Mouse (Mus musculus) liver, embryonic 11.5 days (tissue): ENCODE measurements at regions not wholly inside any gene's neighbourhood (a gene's known extent, or its start where the extent isn't known, plus 50 kb on each side); places are given as distances from the start of the nearest gene placed in this dataset.

Experiments
- ATAC-seq: fragments of 200-750 bp; cut with Nextera tagmentation; replicated peaks from 2 replicates; pipeline ENCODE4 v1.8.0; 2017; ENCODE audit warnings: moderate number of reproducible peaks, mild to moderate bottlenecking, moderate TSS enrichment, moderate library complexity; ENCODE audit not compliant: low FRiP score
- DNase-seq: peaks from one replicate; pipeline ENCODE4 v3.0.0-alpha.2; 2017; ENCODE audit warnings: low spot score
- H3K27ac ChIP-seq: fragments of 300-500 bp; sonication (generic); 2 replicates; pipeline ENCODE4 v1.5.1; 2014; ENCODE audit warnings: mild to moderate bottlenecking, low read depth, low read length, control low read depth
- H3K27me3 ChIP-seq: fragments of 300-500 bp; sonication (generic); replicated peaks from 2 replicates; pipeline ENCODE4 v1.6.1; 2014; ENCODE audit warnings: low read length, mixed read lengths; ENCODE audit not compliant: control insufficient read depth, insufficient read depth
- H3K36me3 ChIP-seq: fragments of 300-500 bp; sonication (generic); 2 replicates; pipeline ENCODE4 v1.6.1; 2014; ENCODE audit warnings: mild to moderate bottlenecking, low read length, moderate library complexity, mixed read lengths; ENCODE audit not compliant: control insufficient read depth, insufficient read depth
- H3K4me1 ChIP-seq: fragments of 300-500 bp; sonication (generic); replicated peaks from 2 replicates; pipeline ENCODE4 v1.6.1; 2014; ENCODE audit warnings: low read length, mixed read lengths; ENCODE audit not compliant: control insufficient read depth, insufficient read depth
- H3K4me2 ChIP-seq: fragments of 300-500 bp; sonication (generic); 2 replicates; pipeline ENCODE4 v1.6.1; 2014; ENCODE audit warnings: mild to moderate bottlenecking, control low read depth, moderate library complexity
- H3K4me3 ChIP-seq: fragments of 300-500 bp; sonication (generic); 2 replicates; pipeline ENCODE4 v1.5.1; 2014; ENCODE audit warnings: low read depth, low read length, control low read depth
- H3K9ac ChIP-seq: fragments of 300-500 bp; sonication (generic); 2 replicates; pipeline ENCODE4 v1.6.1; 2014; ENCODE audit warnings: low read depth, low read length, control low read depth
- H3K9me3 ChIP-seq: fragments of 300-500 bp; sonication (generic); 2 replicates; pipeline ENCODE4 v1.6.1; 2016; ENCODE audit warnings: low read length, inconsistent platforms, mixed read lengths; ENCODE audit not compliant: control insufficient read depth
- WGBS: fragments of 180-500 bp; shearing (Covaris S2); extraction: QIAGEN DNeasy Blood & Tissue Kit; methylation state at CpG from one replicate; pipeline ENCODE4 v1.1.7; 2014; 5-methylcytosine and 5-hydroxymethylcytosine counted together

DNA sequence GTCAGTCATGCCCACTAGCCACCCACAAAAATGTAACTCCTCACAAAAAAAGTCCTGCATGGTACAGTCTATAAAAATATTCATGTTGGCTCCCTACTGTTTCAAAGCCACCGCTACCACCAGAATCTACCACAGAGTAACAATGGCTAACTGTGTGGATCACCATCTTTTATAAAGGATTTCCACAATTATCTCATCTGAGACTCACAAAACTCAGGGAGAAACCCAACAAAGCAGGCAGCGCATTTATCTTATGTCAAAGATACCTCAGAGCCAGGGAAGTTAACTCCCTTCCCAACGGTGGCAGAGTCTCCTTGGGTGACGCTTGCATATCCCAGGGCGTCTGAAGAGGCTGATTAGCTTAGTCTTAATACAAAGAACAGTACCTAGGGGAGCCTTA is 172.5 kb downstream of the Setd4 start:
- WGBS = 74% methylated on average over 5 of the region's 5 CpGs
- Histone ChIP-seq H3K27ac (no peak overlapping the region), H3K9ac (no peak overlapping the region), H3K27me3 (peaks cover 2% of the 10 kb centered on the region; the same call in 1 of the 2 replicates), H3K4me1 (no peaks in the 10 kb centered on the region), H3K4me2 (no peak overlapping the region), H3K9me3 (no peaks in the 10 kb centered on the region), H3K4me3 (no peak overlapping the region), H3K36me3 (no peaks in the 10 kb centered on the region)
- DNase-seq (no peak), ATAC-seq (no peak)

DNA sequence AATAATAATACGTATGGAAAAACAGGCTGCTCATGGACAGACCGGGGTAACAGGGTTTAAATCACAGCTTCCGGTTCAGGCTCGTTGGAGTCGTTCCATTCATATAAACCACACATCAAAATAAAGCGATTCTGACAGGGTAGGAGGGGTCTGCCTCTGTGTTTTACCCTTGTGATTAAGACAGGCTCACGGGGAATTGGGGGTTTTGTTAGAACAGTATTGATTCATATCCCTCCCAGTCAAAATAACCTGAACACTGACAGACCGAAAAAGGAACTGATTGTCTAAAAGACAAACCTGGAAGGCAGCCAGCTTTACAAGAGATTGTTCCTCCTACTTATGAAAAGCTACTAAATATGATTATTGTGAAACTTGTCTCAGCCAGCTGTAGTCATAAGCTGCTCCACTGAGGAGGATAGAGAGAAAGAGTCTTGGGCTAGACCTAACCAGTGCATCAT is 174.5 kb downstream of the Setd4 start:
- Histone ChIP-seq H3K27me3 (no peaks in the 10 kb centered on the region; the same call in 1 of the 2 replicates), H3K4me3 (no peak overlapping the region), H3K27ac (no peak overlapping the region), H3K9me3 (no peaks in the 10 kb centered on the region), H3K36me3 (no peaks in the 10 kb centered on the region), H3K4me2 (no peak overlapping the region), H3K4me1 (no peaks in the 10 kb centered on the region), H3K9ac (no peak overlapping the region)
- ATAC-seq = no peak
- 76% methylated on average over 8 of the region's 8 CpGs for WGBS
- DNase-seq = no peak

DNA sequence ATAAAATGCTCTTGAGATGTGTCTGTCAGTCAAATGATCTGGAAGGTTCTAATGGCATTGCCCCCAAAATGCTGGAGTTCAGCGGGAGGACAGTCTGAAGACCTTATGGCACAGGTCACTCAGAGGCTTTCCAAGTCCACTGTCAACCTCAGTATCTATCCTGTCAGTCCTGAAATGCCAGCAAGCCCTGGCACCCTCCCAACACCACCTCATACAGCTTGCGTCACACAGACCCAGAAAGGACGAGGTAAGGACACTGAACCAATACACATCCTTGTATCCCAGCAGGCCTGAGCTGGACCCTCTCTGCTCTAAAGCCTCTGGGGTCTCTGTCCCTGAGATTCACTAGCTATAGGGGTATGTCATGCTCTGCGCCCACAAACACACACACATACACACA is 176.6 kb downstream of the Setd4 start:
- WGBS = 82% methylated on average over 4 of the region's 4 CpGs
- no peak for ATAC-seq
- no peak overlapping the region for H3K4me3 ChIP-seq
- H3K27me3 ChIP-seq = no peaks in the 10 kb centered on the region; the same call in none of the 2 replicates
- no peak overlapping the region for H3K4me2 ChIP-seq
- DNase-seq = no peak
- no peak overlapping the region for H3K27ac ChIP-seq
- no peaks in the 10 kb centered on the region for H3K9me3 ChIP-seq
- no peaks in the 10 kb centered on the region for H3K36me3 ChIP-seq
- H3K9ac ChIP-seq = no peak overlapping the region
- peaks cover 5% of the 10 kb centered on the region; the same call in 1 of the 2 replicates for H3K4me1 ChIP-seq

DNA sequence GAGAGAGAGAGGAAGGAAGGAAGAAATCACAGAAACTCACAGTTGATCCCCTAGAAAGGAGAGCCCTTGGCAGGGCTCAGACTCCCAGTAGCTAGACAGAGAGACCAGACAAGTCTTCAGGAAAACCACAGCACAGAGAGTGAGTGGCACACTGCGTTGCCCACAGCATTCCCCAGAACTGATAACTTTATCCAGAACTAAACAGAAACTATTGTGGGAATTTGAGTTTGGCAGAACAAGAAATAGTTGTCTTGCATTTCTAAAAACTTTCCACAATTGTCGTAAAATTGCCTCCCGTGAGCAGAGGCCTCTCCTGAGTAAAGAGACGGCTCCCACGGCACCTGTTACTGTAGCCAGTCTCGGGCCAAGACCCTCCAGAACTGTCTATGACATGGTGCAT is 178.1 kb downstream of the Setd4 start:
- 67% methylated on average over 6 of the region's 6 CpGs for WGBS
- DNase-seq (no peak), ATAC-seq (no peak)
- H3K9ac ChIP-seq = no peak overlapping the region
- no peaks in the 10 kb centered on the region for H3K36me3 ChIP-seq
- no peak overlapping the region for H3K4me3 ChIP-seq
- H3K4me2 ChIP-seq = no peak overlapping the region
- H3K27ac ChIP-seq = no peak overlapping the region
- peaks cover 5% of the 10 kb centered on the region; the same call in 1 of the 2 replicates for H3K4me1 ChIP-seq
- H3K27me3 ChIP-seq = no peaks in the 10 kb centered on the region; the same call in none of the 2 replicates
- no peaks in the 10 kb centered on the region for H3K9me3 ChIP-seq

DNA sequence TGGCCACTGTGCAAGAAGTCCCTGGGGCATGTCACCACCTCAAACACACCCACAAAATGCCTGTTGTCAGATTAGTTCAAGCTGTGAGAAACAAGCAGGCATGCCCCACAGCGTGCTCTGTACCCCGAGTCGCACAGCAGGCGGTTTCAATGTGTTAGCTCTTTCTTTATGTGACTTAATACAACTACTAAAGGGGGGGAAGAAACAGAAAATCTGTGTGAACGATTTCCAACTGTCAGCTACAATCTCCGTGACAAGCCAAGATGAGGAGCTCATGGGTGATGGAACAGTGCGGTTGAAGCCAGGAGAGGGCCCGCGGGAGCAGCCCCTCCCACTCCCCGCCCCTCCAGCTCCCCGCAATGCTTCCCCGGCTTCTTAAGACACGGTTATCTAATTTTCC is 180.7 kb downstream of the Setd4 start:
- peak overlapping the region; percentile 55 for H3K4me2 ChIP-seq
- no peaks in the 10 kb centered on the region; the same call in 1 of the 2 replicates for H3K27me3 ChIP-seq
- ATAC-seq = no peak
- DNase-seq = no peak
- no peak overlapping the region; the same call in 1 of the 2 replicates for H3K4me3 ChIP-seq
- H3K9me3 ChIP-seq = no peaks in the 10 kb centered on the region
- H3K4me1 ChIP-seq = peaks cover 10% of the 10 kb centered on the region; the same call in 1 of the 2 replicates
- no peaks in the 10 kb centered on the region for H3K36me3 ChIP-seq
- no peak overlapping the region for H3K9ac ChIP-seq
- 20% methylated on average over 13 of the region's 13 CpGs for WGBS
- H3K27ac ChIP-seq = no peak overlapping the region

DNA sequence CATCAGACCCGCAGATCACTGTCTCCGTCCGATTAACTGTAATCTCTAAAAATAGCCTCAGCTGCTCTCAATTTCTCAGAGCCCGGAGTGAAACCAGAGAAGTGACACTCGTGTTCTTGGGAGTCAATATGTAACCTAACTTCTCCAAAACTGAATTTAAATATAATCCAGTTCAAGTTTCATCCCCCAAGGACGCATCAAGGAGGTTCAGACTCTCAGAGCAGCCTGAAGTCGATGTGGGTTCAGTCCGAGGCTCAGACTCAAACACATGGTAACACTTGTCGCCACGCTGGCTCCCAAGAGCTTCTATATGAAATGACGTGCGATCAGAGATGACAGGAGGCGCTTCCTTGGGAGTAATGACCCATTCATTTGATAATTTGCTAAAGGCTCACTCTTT is 181.6 kb downstream of the Setd4 start:
- Histone ChIP-seq H3K9ac (no peak overlapping the region), H3K4me3 (no peak overlapping the region), H3K4me2 (no peak overlapping the region), H3K9me3 (no peaks in the 10 kb centered on the region), H3K4me1 (peaks cover 11% of the 10 kb centered on the region; the same call in 1 of the 2 replicates), H3K27me3 (no peaks in the 10 kb centered on the region; the same call in 1 of the 2 replicates), H3K27ac (no peak overlapping the region), H3K36me3 (no peaks in the 10 kb centered on the region)
- DNase-seq (no peak), ATAC-seq (no peak)
- WGBS = 69% methylated on average over 13 of the region's 13 CpGs

DNA sequence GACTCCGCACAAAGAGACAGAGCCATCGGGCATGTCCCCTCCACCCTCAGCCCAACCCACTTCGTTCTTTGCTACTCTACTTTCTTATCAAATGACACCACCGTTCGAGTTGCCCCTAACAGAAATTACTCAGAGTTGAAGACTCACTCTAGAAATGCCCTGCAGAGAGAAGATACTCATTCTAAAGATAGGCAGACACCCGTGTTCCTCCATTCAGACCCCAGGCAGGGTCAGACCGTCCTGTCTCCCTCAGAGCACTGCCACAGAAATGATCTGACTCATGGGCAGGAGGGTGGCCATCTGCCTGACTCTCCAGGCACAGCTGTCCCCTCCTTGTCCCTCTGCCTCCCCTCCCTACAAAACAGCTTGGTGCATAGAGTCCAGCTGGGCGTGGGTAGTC is 185.6 kb downstream of the Setd4 start:
- Histone ChIP-seq H3K4me2 (0 out of 2 replicates have a peak overlapping the region, but pooled peaks have one; percentile 3), H3K9ac (no peak overlapping the region)
- ATAC-seq = peak; percentile 98

DNA sequence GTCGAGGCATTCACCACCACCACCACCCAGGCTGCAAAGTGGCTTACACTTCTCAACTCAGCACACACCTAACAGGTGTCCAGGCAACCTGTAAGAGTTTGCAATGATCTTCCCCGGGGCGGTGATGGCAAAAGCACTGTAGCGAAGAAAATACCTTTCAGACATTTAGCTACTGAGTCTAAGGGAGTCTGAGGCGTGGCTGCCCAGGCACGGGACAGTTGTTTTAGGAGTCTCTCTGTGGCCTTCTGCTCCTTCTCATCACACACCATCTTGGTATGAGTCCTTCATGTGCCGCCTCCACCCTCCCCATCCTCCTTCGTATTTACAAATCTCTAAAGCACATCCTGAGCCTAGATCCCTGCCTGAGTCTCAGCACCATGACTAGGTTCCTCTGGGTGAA is 186.0 kb downstream of the Setd4 start:
- Histone ChIP-seq H3K4me1 (peaks cover 10% of the 10 kb centered on the region; the same call in 1 of the 2 replicates), H3K4me2 (no peak overlapping the region), H3K36me3 (no peaks in the 10 kb centered on the region), H3K4me3 (no peak overlapping the region), H3K9me3 (no peaks in the 10 kb centered on the region), H3K27me3 (no peaks in the 10 kb centered on the region; the same call in 1 of the 2 replicates), H3K9ac (no peak overlapping the region), H3K27ac (peak overlapping the region; percentile 85; the same call in 1 of the 2 replicates)
- ATAC-seq = peak; percentile 57
- WGBS = 73% methylated on average over 8 of the region's 8 CpGs
- no peak for DNase-seq

More for the DNA sequence above, 185.6 kb downstream of the Setd4 start:
- DNase-seq = no peak
- WGBS = 51% methylated on average over 8 of the region's 8 CpGs
- Histone ChIP-seq H3K4me3 (no peak overlapping the region), H3K4me1 (peaks cover 13% of the 10 kb centered on the region; the same call in 1 of the 2 replicates), H3K9me3 (no peaks in the 10 kb centered on the region), H3K27ac (peak overlapping the region; percentile 85), H3K27me3 (no peaks in the 10 kb centered on the region; the same call in 1 of the 2 replicates), H3K36me3 (no peaks in the 10 kb centered on the region)

DNA sequence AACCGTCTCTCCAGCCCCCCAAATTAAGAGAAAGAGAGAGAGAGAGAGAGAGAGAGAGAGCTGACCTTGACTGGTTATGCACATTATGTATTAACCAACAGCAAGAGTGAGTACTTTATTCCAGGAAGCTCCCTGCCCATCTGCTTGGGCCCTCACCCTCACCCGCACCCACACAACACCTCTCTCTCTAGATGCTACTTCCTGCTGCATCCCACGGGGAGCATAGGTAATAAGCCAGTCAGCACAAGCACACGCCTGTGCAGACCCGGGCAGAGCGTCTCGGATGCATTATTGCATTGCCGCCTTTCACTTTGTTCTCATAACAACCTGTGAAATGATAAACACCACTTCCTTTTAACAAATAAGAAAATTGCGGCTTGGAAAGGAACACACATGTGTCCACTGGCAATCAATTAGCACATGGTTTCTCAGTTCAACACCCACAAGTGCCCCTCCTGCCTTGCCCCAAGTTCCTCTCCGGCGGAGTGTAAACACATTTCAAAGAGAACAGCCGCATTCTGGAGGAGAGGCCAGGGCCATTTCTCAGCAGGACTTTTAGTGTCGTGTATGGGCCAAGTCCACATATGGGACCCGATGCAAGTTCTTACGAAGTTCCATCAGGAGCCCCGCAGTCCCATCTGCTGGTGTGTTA is 211.7 kb downstream of the Setd4 start:
- Histone ChIP-seq H3K9ac (no peak overlapping the region), H3K27ac (no peak overlapping the region), H3K4me1 (no peaks in the 10 kb centered on the region), H3K27me3 (no peaks in the 10 kb centered on the region; the same call in 1 of the 2 replicates), H3K4me2 (no peak overlapping the region), H3K4me3 (no peak overlapping the region), H3K36me3 (no peaks in the 10 kb centered on the region), H3K9me3 (no peaks in the 10 kb centered on the region)
- ATAC-seq (no peak), DNase-seq (no peak)
- 65% methylated on average over 16 of the region's 16 CpGs for WGBS
